Mouse (Mus musculus): ENCODE measurements around the gene C2cd4c.

GRCm38 (mm10) chr10:79574350-79574749, 39.5 kb downstream of the C2cd4c start:
- TF ChIP-seq CTCF (IDR thresholded peaks at IDR 0.05; ENCODE audit: extremely low read depth, insufficient read depth, low read length) (no peak), POLR2A (IDR thresholded peaks at IDR 0.05; ENCODE audit: extremely low read depth, insufficient read depth, low read length) (no peak)

Data from cortical plate, adult 2 months (tissue).